Mouse (Mus musculus) bone marrow macrophage, adult 2 months (primary cell): ENCODE results near the gene Clic1. TPM values are rescaled to one million over a fixed set of nuclear protein-coding genes. Genes with fewer than 3 reads are reported as not detected.

ENCODE experiments used
- H3K27ac ChIP-seq: 2 replicates; pipeline ENCODE4 v1.5.1; 2012; ENCODE audit warnings: low read depth, low read length; ENCODE audit not compliant: insufficient read depth
- H3K4me1 ChIP-seq: 2 replicates; pipeline ENCODE4 v1.6.1; 2012; ENCODE audit warnings: low read length; ENCODE audit not compliant: control insufficient read depth, insufficient read depth
- H3K4me3 ChIP-seq: 2 replicates; pipeline ENCODE4 v1.5.1; 2012; ENCODE audit warnings: mild to moderate bottlenecking, low read length, moderate library complexity; ENCODE audit not compliant: insufficient read depth
- CTCF ChIP-seq: IDR thresholded peaks from 2 replicates; pipeline ENCODE4 v1.5.1; 2012; ENCODE audit warnings: low read depth, mild to moderate bottlenecking, low read length, moderate library complexity
- POLR2A ChIP-seq: IDR thresholded peaks from 2 replicates; pipeline ENCODE4 v1.6.1; 2012; ENCODE audit warnings: mild to moderate bottlenecking, low read depth, low read length, borderline replicate concordance
- polyA plus RNA-seq: library from polyadenylated mRNA; stranded (reverse); fragments of >200 nt; gene quantifications from 2 replicates; pipeline ENCODE4 v1.2.4, GENCODE M21; 2012; ENCODE audit not compliant: missing spikeins, insufficient read depth, insufficient read length

Clic1 gene
- polyA plus RNA-seq, 1 experiment = 381 TPM

- no peak overlapping the region for H3K4me3 ChIP-seq
- H3K4me1 ChIP-seq = peaks cover 8% of the 10 kb centered on the region
- no peak overlapping the region for H3K27ac ChIP-seq
- TF ChIP-seq POLR2A (no peak), CTCF (peak; percentile 38; the same call in 1 of the 2 replicates)
These were observed 42.3 kb upstream of the Clic1 start for GRCm38 (mm10) chr17:35007387-35007991.

DNA sequence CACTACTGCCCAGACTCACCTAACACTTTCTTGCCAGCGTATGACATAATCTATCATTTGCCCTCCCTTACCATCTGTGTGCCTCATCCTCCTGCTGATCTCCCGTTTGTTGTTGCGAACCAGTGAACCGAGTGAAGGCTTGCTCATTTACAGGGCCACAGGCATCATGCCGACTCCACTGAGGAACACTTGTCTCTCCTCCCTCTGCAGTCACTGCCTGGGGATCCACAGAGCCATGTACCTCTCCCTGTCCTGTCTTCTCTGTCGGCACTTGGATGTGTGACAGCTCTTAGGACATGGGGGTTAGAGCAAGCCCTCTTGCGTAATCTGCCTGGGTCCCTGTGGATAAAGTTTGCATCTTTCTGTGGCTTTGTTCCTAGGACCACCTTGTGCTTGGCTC is 40.2 kb upstream of the Clic1 start:
- Histone ChIP-seq H3K27ac (no peak overlapping the region), H3K4me1 (no peaks in the 10 kb centered on the region), H3K4me3 (no peak overlapping the region)
- TF ChIP-seq POLR2A (no peak), CTCF (no peak)

DNA sequence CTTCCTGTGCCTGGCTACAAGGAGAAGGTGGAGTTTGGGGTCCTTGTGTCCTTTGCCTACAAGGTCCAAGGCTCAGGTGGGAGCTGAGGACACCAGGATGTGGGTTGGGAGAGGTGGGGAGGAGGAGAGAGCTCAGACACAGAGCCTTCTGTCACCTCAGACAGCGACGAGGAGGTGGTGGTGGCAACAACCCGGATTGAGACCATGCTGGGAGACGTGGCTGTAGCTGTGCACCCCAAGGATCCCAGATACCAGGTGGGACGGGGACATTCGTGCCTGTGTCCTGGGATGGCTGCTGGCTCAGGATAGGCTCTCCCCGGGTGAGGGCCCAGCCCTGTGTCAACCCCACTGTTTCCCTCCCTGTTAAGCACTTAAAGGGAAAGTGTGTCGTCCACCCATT is 38.3 kb upstream of the Clic1 start:
- Histone ChIP-seq H3K4me3 (no peak overlapping the region), H3K4me1 (no peaks in the 10 kb centered on the region), H3K27ac (no peak overlapping the region)
- TF ChIP-seq CTCF = no peak
- TF ChIP-seq POLR2A = no peak

- Histone ChIP-seq H3K27ac (no peak overlapping the region), H3K4me1 (no peaks in the 10 kb centered on the region), H3K4me3 (no peak overlapping the region)
- TF ChIP-seq CTCF (no peak), POLR2A (no peak)
These were observed 37.3 kb upstream of the Clic1 start for GRCm38 (mm10) chr17:35012430-35012829.

- Histone ChIP-seq H3K4me1 (no peaks in the 10 kb centered on the region), H3K27ac (no peak overlapping the region), H3K4me3 (no peak overlapping the region)
- TF ChIP-seq CTCF = no peak
These were observed 36.5 kb upstream of the Clic1 start for GRCm38 (mm10) chr17:35013221-35013620.

GRCm38 (mm10) chr17:35015296-35015695 is 34.5 kb upstream of the Clic1 start:
- Histone ChIP-seq H3K4me1 (no peaks in the 10 kb centered on the region), H3K27ac (no peak overlapping the region), H3K4me3 (no peak overlapping the region)
- TF ChIP-seq POLR2A (no peak), CTCF (no peak)

DNA sequence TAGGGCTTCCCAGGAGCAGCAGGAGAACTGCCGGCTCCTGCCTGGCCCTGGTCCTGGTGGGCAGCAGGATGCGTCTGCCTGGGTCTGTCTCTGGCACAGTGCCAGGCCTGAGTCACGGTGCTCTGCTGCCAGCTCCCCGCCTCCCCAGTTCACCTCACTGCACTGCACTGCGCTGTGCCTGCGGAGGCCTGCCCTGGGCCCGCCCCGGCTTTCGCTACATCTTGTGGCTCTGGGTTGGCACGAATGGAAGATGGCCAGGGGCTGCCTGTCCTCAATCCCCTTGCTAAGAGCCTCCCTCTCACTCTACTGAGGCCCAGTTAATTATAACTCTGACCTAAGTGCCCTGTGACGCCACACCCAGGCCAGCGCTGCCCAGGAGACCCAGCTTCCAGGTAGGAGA is 33.4 kb upstream of the Clic1 start, which contains the start of gene Vwa7:
Gene Vwa7 (plus strand): TSS at position 204 of the 400 bp plus-strand sequence.
- TF ChIP-seq POLR2A (no peak), CTCF (no peak)
- peaks cover 2% of the 10 kb centered on the region for H3K4me1 ChIP-seq
- no peak within 1 kb of the TSS for H3K27ac ChIP-seq
- H3K4me3 ChIP-seq = no peak within 1 kb of the TSS

- Histone ChIP-seq H3K4me1 (peaks cover 6% of the 10 kb centered on the region), H3K27ac (no peak overlapping the region), H3K4me3 (no peak overlapping the region)
- TF ChIP-seq CTCF = no peak
- TF ChIP-seq POLR2A = no peak
These were observed 32.7 kb upstream of the Clic1 start for GRCm38 (mm10) chr17:35016791-35017705.

GRCm38 (mm10) chr17:35017706-35018030 is 32.1 kb upstream of the Clic1 start:
- TF ChIP-seq CTCF (no peak), POLR2A (no peak)
- H3K4me1 ChIP-seq = peaks cover 6% of the 10 kb centered on the region

DNA sequence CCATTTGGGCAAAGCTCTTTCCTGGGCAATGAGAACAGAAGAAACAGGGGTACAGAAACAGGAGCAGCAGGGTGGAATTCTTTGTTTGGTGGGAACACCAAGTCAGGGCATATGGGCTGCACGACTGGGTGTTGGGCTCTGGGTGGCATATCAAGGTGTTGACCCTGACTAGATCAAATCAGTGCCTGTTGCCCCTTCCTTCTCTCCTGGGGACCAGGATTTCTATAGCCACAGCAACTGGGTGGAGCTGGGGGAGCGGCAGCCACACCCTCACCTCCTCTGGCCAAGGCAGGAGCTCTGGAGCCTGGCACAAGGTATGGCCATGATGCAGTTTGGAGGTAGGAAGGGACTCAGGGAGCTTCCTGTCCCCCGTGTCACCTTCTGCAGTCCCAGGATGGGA is 31.6 kb upstream of the Clic1 start:
- Histone ChIP-seq H3K27ac (no peak overlapping the region), H3K4me1 (peaks cover 7% of the 10 kb centered on the region), H3K4me3 (no peak overlapping the region)
- no peak for TF ChIP-seq CTCF

More at GRCm38 (mm10) chr17:35017706-35018030, 32.1 kb upstream of the Clic1 start:
- no peak overlapping the region for H3K27ac ChIP-seq
- no peak overlapping the region for H3K4me3 ChIP-seq

GRCm38 (mm10) chr17:35019894-35020293 is 29.9 kb upstream of the Clic1 start:
- Histone ChIP-seq H3K4me1 (peaks cover 23% of the 10 kb centered on the region), H3K4me3 (no peak overlapping the region)
- no peak for TF ChIP-seq CTCF
- no peak for TF ChIP-seq POLR2A

More at GRCm38 (mm10) chr17:35019894-35020293, 29.9 kb upstream of the Clic1 start:
- no peak overlapping the region for H3K27ac ChIP-seq
